Mouse (Mus musculus) left cerebral cortex, postnatal 10 days (tissue): ENCODE measurements around the gene Ugt2b5. TPM values are rescaled to one million over a fixed set of nuclear protein-coding genes. Genes with fewer than 3 reads are reported as not detected.
"Not testable (repeated sequence)": the region's sequence is repeated elsewhere in the genome, so short reads cannot be mapped to it uniquely, and the experiment has no call there.

ENCODE experiments used
- DNase-seq, 2 experiments: peaks; one replicate each; pipeline ENCODE4 v3.0.0; 2021 to 2022; ENCODE audit warnings: low spot score in 2 of 2, mixed read lengths in 1 of 2; ENCODE audit errors: extremely low spot score in 1 of 2
- intact Hi-C: fragments of 180-260 bp; cut with DNase I; formaldehyde crosslinking; loops from one replicate; pipeline ENCODE4 v1.15.1; 2025
- total RNA-seq, 2 experiments: library from RNA; stranded (reverse); gene quantifications; 2 replicates each; pipeline ENCODE4 v1.2.3; 2021

Gene Ugt2b5
- total RNA-seq: not detected

- DNase-seq: not testable (repeated sequence)
- intact Hi-C loops: loop anchor here (5.0 kb wide), 1 partner anchor 253 kb away; no protein-coding TSS in a partner anchor
Observed at GRCm38 (mm10) chr5:87140196-87140595, at the start of gene Ugt2b5. Gene Ugt2b5, minus strand, starts transcription at chr5:87140318.

GRCm38 (mm10) chr5:87175780-87176179 lies 35.7 kb upstream of the Ugt2b5 start:
- intact Hi-C loops, DNase-seq: not testable (repeated sequence)

GRCm38 (mm10) chr5:87174671-87175070 lies 34.6 kb upstream of the Ugt2b5 start:
- peak in 1 of 2 experiments; percentile 20 for DNase-seq
- intact Hi-C loops: no loop called here

GRCm38 (mm10) chr5:87147741-87148454 lies 7.8 kb upstream of the Ugt2b5 start:
- DNase-seq: no peak
- intact Hi-C loops: no loop called here

- intact Hi-C loops: loop anchor here (5.0 kb wide), 1 partner anchor 256 kb away; no protein-coding TSS in a partner anchor
Observed at GRCm38 (mm10) chr5:87142865-87143456, 2.8 kb upstream of the Ugt2b5 start.

GRCm38 (mm10) chr5:87103697-87104096 lies 36.4 kb downstream of the Ugt2b5 start:
- DNase-seq, intact Hi-C loops: not testable (repeated sequence)

More at GRCm38 (mm10) chr5:87142865-87143456, 2.8 kb upstream of the Ugt2b5 start:
- DNase-seq: peak in 1 of 2 experiments; percentile 2

GRCm38 (mm10) chr5:87092346-87093027 lies 47.6 kb downstream of the Ugt2b5 start, which contains the start of gene Ugt2b36:
Gene Ugt2b36, minus strand, starts transcription at chr5:87092555.
- intact Hi-C loops: no loop called here
- no peak for DNase-seq

- intact Hi-C loops: no loop called here
- DNase-seq: no peak
Observed at GRCm38 (mm10) chr5:87091111-87091510, 49.0 kb downstream of the Ugt2b5 start.

GRCm38 (mm10) chr5:87089264-87089663 lies 50.9 kb downstream of the Ugt2b5 start:
- intact Hi-C loops: no loop called here
- DNase-seq: no peak

GRCm38 (mm10) chr5:87086269-87086668 lies 53.8 kb downstream of the Ugt2b5 start:
- intact Hi-C loops: no loop called here
- no peak for DNase-seq

Other genes starting within 250 kb of the Ugt2b5 start
- gene Ugt2b34, start 233.4 kb downstream of the Ugt2b5 start, total RNA-seq: not detected
- gene Ugt2b1, start 213.8 kb downstream of the Ugt2b5 start, total RNA-seq: not detected
- not detected for gene Ugt2b35, start 139.5 kb downstream of the Ugt2b5 start, total RNA-seq
- gene Ugt2b36, start 47.8 kb downstream of the Ugt2b5 start, total RNA-seq: not detected
- not detected for gene Ugt2b37, start 114.5 kb upstream of the Ugt2b5 start, total RNA-seq
- not detected for gene Ugt2a3, start 196.9 kb upstream of the Ugt2b5 start, total RNA-seq